Comparison of ENCODE assay signal across 32 mouse cellular contexts in genomic region chr4:109213986-109214385, GRCm38 (mm10). TPM values are rescaled to one million over a fixed set of nuclear protein-coding genes. Genes with fewer than 3 reads are reported as not detected.
A peak's percentile ranks its signal among the peaks of the same experiment; 100 is the strongest.
DNase-seq lines count a peak whose midpoint lies in the region; ATAC-seq and TF ChIP-seq lines count a peak whose summit lies in the region.
"Had no signal": no experiment of that assay in that cellular context is flagged by ENCODE, and none has a peak within 500 bp of the region (broad histone marks: within the 10 kb centered on the region; RNA-seq: fewer than 3 reads in every experiment).

No protein-coding gene starts in this region.

- H3K4me1 ChIP-seq in bone marrow, adult 2 months (ENCODE audit: control insufficient read depth, insufficient read depth, low read length), result peaks cover 3% of the 10 kb centered on the region
- H3K4me1 ChIP-seq in heart, embryonic 12.5 days (replicated peaks), result no peaks in the 10 kb centered on the region; the same call in 1 of the 2 replicates
- H3K4me1 ChIP-seq in cerebellum, adult 2 months (ENCODE audit: control insufficient read depth, insufficient read depth, low read length), result no peaks in the 10 kb centered on the region
- H3K4me1 ChIP-seq: embryonic facial prominence, embryonic 15.5 days; limb, embryonic 13.5 days; liver, embryonic 13.5 days; lung, embryonic 15.5 days; midbrain, embryonic 13.5 days had no signal

- TF ChIP-seq CTCF in bone marrow, adult 2 months (IDR thresholded peaks at IDR 0.05; ENCODE audit: control insufficient read depth, insufficient read depth, low read length), result no peak
- no peak for TF ChIP-seq CTCF in cerebellum, adult 2 months (IDR thresholded peaks at IDR 0.05; ENCODE audit: borderline replicate concordance, insufficient read depth, low read depth, low read length)

- DNase-seq in 3134 (ENCODE audit: extremely low read depth, insufficient read length, low spot score), result peak; percentile 42
- peak; percentile 87 for DNase-seq in 3T3-L1 (ENCODE audit: low read depth, low spot score)
- no peak for DNase-seq in kidney, postnatal 14 days
- no peak for DNase-seq in cerebellum, adult 2 months
- DNase-seq: adrenal gland, postnatal 10 days; cerebellum, adult 18-20 months; cerebellum, postnatal 14 days; gastrocnemius, postnatal 25 days; heart, adult 18-20 months; kidney, adult 9 months; kidney, postnatal 10 days; liver, embryonic 13.5 days; right cerebral cortex, adult 18-20 months; thymus, postnatal 4 days had no signal

- no peaks in the 10 kb centered on the region for H3K9me3 ChIP-seq in heart, embryonic 12.5 days (replicated peaks)
- H3K9me3 ChIP-seq: embryonic facial prominence, embryonic 10.5 days; embryonic facial prominence, embryonic 15.5 days; limb, embryonic 13.5 days; liver, embryonic 13.5 days; lung, embryonic 15.5 days; midbrain, embryonic 13.5 days had no signal

- TF ChIP-seq POLR2A in bone marrow, adult 2 months (IDR thresholded peaks at IDR 0.05; ENCODE audit: borderline replicate concordance, control insufficient read depth, low read depth, low read length), result no peak
- TF ChIP-seq POLR2A in cerebellum, adult 2 months (IDR thresholded peaks at IDR 0.05; ENCODE audit: borderline replicate concordance, insufficient read depth, low read length), result no peak

- no peak overlapping the region for H3K4me3 ChIP-seq in bone marrow, adult 2 months (replicated peaks; ENCODE audit: control insufficient read depth, low read depth, low read length)
- H3K4me3 ChIP-seq in heart, embryonic 12.5 days, result no peak overlapping the region
- no peak overlapping the region for H3K4me3 ChIP-seq in cerebellum, adult 2 months (replicated peaks; ENCODE audit: insufficient read depth, low read depth, low read length)
- H3K4me3 ChIP-seq: embryonic facial prominence, embryonic 10.5 days; embryonic facial prominence, embryonic 15.5 days; left cerebral cortex, adult 2 months; limb, embryonic 13.5 days; liver, embryonic 13.5 days; lung, embryonic 15.5 days; midbrain, embryonic 13.5 days had no signal

- no peak overlapping the region for H3K4me2 ChIP-seq in heart, embryonic 12.5 days
- H3K4me2 ChIP-seq: embryonic facial prominence, embryonic 15.5 days; heart, embryonic 11.5 days; hindbrain, embryonic 14.5 days; limb, embryonic 13.5 days; liver, embryonic 13.5 days; lung, embryonic 15.5 days; midbrain, embryonic 13.5 days had no signal

- WGBS in bone marrow, adult 2 months, result 34% methylated on average over 3 of the region's 3 CpGs
- 68% methylated on average over 3 of the region's 3 CpGs for WGBS in heart, embryonic 12.5 days
- WGBS in cerebellum, adult 2 months, result 84% methylated on average over 3 of the region's 3 CpGs

- no peaks in the 10 kb centered on the region for H3K27me3 ChIP-seq in heart, embryonic 12.5 days (replicated peaks)
- no peaks in the 10 kb centered on the region for H3K27me3 ChIP-seq in cerebellum, adult 2 months (ENCODE audit: control insufficient read depth, insufficient read depth, low read length)
- H3K27me3 ChIP-seq: embryonic facial prominence, embryonic 15.5 days; limb, embryonic 13.5 days; liver, embryonic 13.5 days; lung, embryonic 15.5 days; midbrain, embryonic 13.5 days had no signal

- no peaks in the 10 kb centered on the region for H3K36me3 ChIP-seq in heart, embryonic 12.5 days
- H3K36me3 ChIP-seq: embryonic facial prominence, embryonic 10.5 days; embryonic facial prominence, embryonic 15.5 days; limb, embryonic 13.5 days; liver, embryonic 13.5 days; lung, embryonic 15.5 days; midbrain, embryonic 13.5 days had no signal

- ATAC-seq in megakaryocyte, adult 5-6 weeks (ENCODE audit: poor library complexity, severe bottlenecking), result peak; percentile 94
- ATAC-seq in heart, embryonic 12.5 days (ENCODE audit: insufficient number of reproducible peaks, low FRiP score), result no peak
- ATAC-seq: CD4-positive, CD25-positive, alpha-beta regulatory T cell, adult 4 months; forebrain, embryonic 14.5 days; intestine, postnatal 0 days; midbrain, embryonic 13.5 days had no signal

- peak overlapping the region; percentile 48; the same call in 1 of the 2 replicates for H3K27ac ChIP-seq in bone marrow, adult 2 months (ENCODE audit: control insufficient read depth, insufficient read depth, low read depth, low read length, poor library complexity)
- H3K27ac ChIP-seq in heart, embryonic 12.5 days (ENCODE audit: poor library complexity, severe bottlenecking), result no peak overlapping the region
- no peak overlapping the region for H3K27ac ChIP-seq in cerebellum, adult 2 months (ENCODE audit: insufficient read depth, low read length)
- H3K27ac ChIP-seq: embryonic facial prominence, embryonic 10.5 days; embryonic facial prominence, embryonic 15.5 days; hindbrain, embryonic 14.5 days; left cerebral cortex, adult 2 months; limb, embryonic 13.5 days; liver, embryonic 13.5 days; lung, embryonic 15.5 days; midbrain, embryonic 13.5 days; stomach, postnatal 0 days had no signal

- H3K9ac ChIP-seq in heart, embryonic 12.5 days, result no peak overlapping the region
- H3K9ac ChIP-seq: embryonic facial prominence, embryonic 15.5 days; hindbrain, embryonic 14.5 days; limb, embryonic 13.5 days; liver, embryonic 13.5 days; lung, embryonic 15.5 days; midbrain, embryonic 13.5 days had no signal

RNA-seq across cellular contexts. Expression of gene Osbpl9, which starts 11.9 kb away (rescaled TPM):
- 27.8 and 35.3 TPM in 2 replicates for polyA plus RNA-seq in bone marrow, adult 2 months (2011; ENCODE audit: insufficient read depth, insufficient read length, low replicate concordance, missing spikeins)
- 194 and 217 TPM in 2 replicates for total RNA-seq in megakaryocyte, adult 5-6 weeks (2015)
- total RNA-seq in megakaryocyte, adult 5-6 weeks (2017), result 161 and 173 TPM in 2 replicates
- polyA plus RNA-seq in heart, embryonic 12.5 days (2016; fragmentation: Nextera tagmentation; extraction: Ambion mirVana), result 48.3 and 53.0 TPM in 2 replicates
- 113 and 120 TPM in 2 replicates for polyA plus RNA-seq in cerebellum, adult 2 months (2012; rRNA removed)

RNA-seq across cellular contexts. Expression of gene Calr4, which starts 20.3 kb away (rescaled TPM):
- 0.99 and 3.1 TPM in 2 replicates for polyA plus RNA-seq in bone marrow, adult 2 months (2011; ENCODE audit: insufficient read depth, insufficient read length, low replicate concordance, missing spikeins)
- total RNA-seq in megakaryocyte, adult 5-6 weeks (2015), result 0.07 and 0.14 TPM in 2 replicates
- total RNA-seq in megakaryocyte, adult 5-6 weeks (2017), result 0.55 TPM in 1 of 2 replicates, not detected in the other
- 0.60 and 0.61 TPM in 2 replicates for polyA plus RNA-seq in heart, embryonic 12.5 days (2016; fragmentation: Nextera tagmentation; extraction: Ambion mirVana)
- polyA plus RNA-seq in cerebellum, adult 2 months (2012; rRNA removed), result 1.3 and 1.8 TPM in 2 replicates
- total RNA-seq: heart, adult 18-20 months; hematopoietic stem cell, adult 5-6 weeks had no signal
- polyA plus RNA-seq: CD4-positive, CD25-positive, alpha-beta regulatory T cell, adult 4 months; heart, postnatal 0 days; limb, embryonic 13.5 days; liver, embryonic 13.5 days; lung, embryonic 15.5 days; spleen, adult 2 months; stomach, postnatal 0 days had no signal

Comparison
In these comparisons a context has a peak if more than half of its experiments do, and no peak if none do; other contexts are left out.
1. DNase-seq: peak in 3134 (single experiment) and 3T3-L1 (single experiment); none in kidney, postnatal 14 days (single experiment) and cerebellum, adult 2 months (0 of 2).